Mouse (Mus musculus): ENCODE measurements around the gene Nxph4. TPM values are rescaled to one million over a fixed set of nuclear protein-coding genes. Genes with fewer than 3 reads are reported as not detected.
A peak's percentile ranks its signal among the peaks of the same experiment; 100 is the strongest.

Nxph4 gene
- polyA plus RNA-seq, 1 experiment from 2014 or later = 194 TPM

GRCm38 (mm10) chr10:127499516-127499915, 34.8 kb downstream of the Nxph4 start:
- H3K4me3 ChIP-seq = no peak overlapping the region
- ATAC-seq (ENCODE audit: low FRiP score, low read depth) = no peak
- H3K27me3 ChIP-seq = no peaks in the 10 kb centered on the region
- WGBS = 73% methylated on average over 5 of the region's 5 CpGs
- peak overlapping the region; percentile 10; the same call in 1 of the 2 replicates for H3K27ac ChIP-seq (replicated peaks)
- no peak overlapping the region for H3K9ac ChIP-seq
- no peak overlapping the region for H3K4me2 ChIP-seq
- no peaks in the 10 kb centered on the region for H3K4me1 ChIP-seq (replicated peaks)
- H3K9me3 ChIP-seq = no peaks in the 10 kb centered on the region
- peaks cover 31% of the 10 kb centered on the region for H3K36me3 ChIP-seq

GRCm38 (mm10) chr10:127496156-127496555, 38.2 kb downstream of the Nxph4 start:
- peaks cover 47% of the 10 kb centered on the region for H3K36me3 ChIP-seq
- no peak overlapping the region for H3K27ac ChIP-seq (replicated peaks)
- no peak for ATAC-seq (ENCODE audit: low FRiP score, low read depth)
- peaks cover 8% of the 10 kb centered on the region for H3K4me1 ChIP-seq (replicated peaks)
- H3K4me3 ChIP-seq = no peak overlapping the region
- WGBS = 94% methylated on average over 3 of the region's 3 CpGs
- H3K9ac ChIP-seq = no peak overlapping the region
- H3K27me3 ChIP-seq = no peaks in the 10 kb centered on the region
- no peaks in the 10 kb centered on the region for H3K9me3 ChIP-seq
- no peak overlapping the region for H3K4me2 ChIP-seq

GRCm38 (mm10) chr10:127492118-127492517, 42.2 kb downstream of the Nxph4 start:
- 86% methylated on average over 3 of the region's 3 CpGs for WGBS
- ATAC-seq (ENCODE audit: low FRiP score, low read depth) = no peak
- Histone ChIP-seq H3K27me3 (no peaks in the 10 kb centered on the region), H3K36me3 (peaks cover 46% of the 10 kb centered on the region), H3K9ac (no peak overlapping the region), H3K4me2 (no peak overlapping the region), H3K9me3 (no peaks in the 10 kb centered on the region), H3K4me3 (no peak overlapping the region), H3K4me1 (replicated peaks) (peaks cover 37% of the 10 kb centered on the region), H3K27ac (replicated peaks) (0 out of 2 replicates have a peak overlapping the region, but pooled peaks have one; percentile 75)

- Histone ChIP-seq H3K9me3 (no peaks in the 10 kb centered on the region), H3K27ac (replicated peaks) (peak overlapping the region; percentile 75), H3K9ac (no peak overlapping the region), H3K4me2 (no peak overlapping the region), H3K4me3 (no peak overlapping the region), H3K27me3 (no peaks in the 10 kb centered on the region), H3K36me3 (peaks cover 39% of the 10 kb centered on the region), H3K4me1 (replicated peaks) (peaks cover 37% of the 10 kb centered on the region)
- ATAC-seq (ENCODE audit: low FRiP score, low read depth) = peak; percentile 27; the same call in 1 of the 2 replicates
- 47% methylated on average over 8 of the region's 8 CpGs for WGBS
Measured at GRCm38 (mm10) chr10:127491128-127491512, 43.2 kb downstream of the Nxph4 start.

- 56% methylated on average over 18 of the region's 18 CpGs for WGBS
- ATAC-seq (ENCODE audit: low FRiP score, low read depth) = peak; percentile 61
- H3K36me3 ChIP-seq = peaks cover 34% of the 10 kb centered on the region
- H3K4me2 ChIP-seq = 0 out of 2 replicates have a peak overlapping the region, but pooled peaks have one; percentile 19
- no peak overlapping the region for H3K9ac ChIP-seq
- peaks cover 37% of the 10 kb centered on the region for H3K4me1 ChIP-seq (replicated peaks)
- H3K27me3 ChIP-seq = no peaks in the 10 kb centered on the region
- H3K4me3 ChIP-seq = no peak overlapping the region
- H3K9me3 ChIP-seq = no peaks in the 10 kb centered on the region
- peak overlapping the region; percentile 75 for H3K27ac ChIP-seq (replicated peaks)
Measured at GRCm38 (mm10) chr10:127490160-127491127, 43.9 kb downstream of the Nxph4 start.

- no peak for ATAC-seq (ENCODE audit: low FRiP score, low read depth)
- Histone ChIP-seq H3K27me3 (no peaks in the 10 kb centered on the region), H3K4me2 (no peak overlapping the region), H3K27ac (replicated peaks) (0 out of 2 replicates have a peak overlapping the region, but pooled peaks have one; percentile 25), H3K4me3 (no peak overlapping the region), H3K36me3 (peaks cover 38% of the 10 kb centered on the region; the same call in 1 of the 2 replicates), H3K9ac (no peak overlapping the region), H3K9me3 (no peaks in the 10 kb centered on the region), H3K4me1 (replicated peaks) (peaks cover 37% of the 10 kb centered on the region)
- WGBS = 80% methylated on average over 7 of the region's 7 CpGs
Measured at GRCm38 (mm10) chr10:127488856-127489255, 45.5 kb downstream of the Nxph4 start.

GRCm38 (mm10) chr10:127485235-127485634, 49.1 kb downstream of the Nxph4 start:
- Histone ChIP-seq H3K4me1 (replicated peaks) (peaks cover 20% of the 10 kb centered on the region), H3K27ac (replicated peaks) (no peak overlapping the region), H3K9me3 (no peaks in the 10 kb centered on the region), H3K4me2 (no peak overlapping the region), H3K27me3 (no peaks in the 10 kb centered on the region), H3K9ac (no peak overlapping the region), H3K4me3 (no peak overlapping the region), H3K36me3 (peaks cover 32% of the 10 kb centered on the region)
- ATAC-seq (ENCODE audit: low FRiP score, low read depth) = no peak
- WGBS = 86% methylated on average over 10 of the region's 10 CpGs

GRCm38 (mm10) chr10:127480833-127481813, 53.2 kb downstream of the Nxph4 start:
- 0 out of 2 replicates have a peak, but pooled peaks have one; percentile 11 for ATAC-seq (ENCODE audit: low FRiP score, low read depth)
- no peaks in the 10 kb centered on the region for H3K27me3 ChIP-seq
- no peaks in the 10 kb centered on the region for H3K9me3 ChIP-seq
- H3K4me1 ChIP-seq (replicated peaks) = no peaks in the 10 kb centered on the region
- peaks cover 32% of the 10 kb centered on the region for H3K36me3 ChIP-seq
- H3K4me3 ChIP-seq = no peak overlapping the region
- 83% methylated on average over 19 of the region's 19 CpGs for WGBS
- no peak overlapping the region for H3K4me2 ChIP-seq
- H3K9ac ChIP-seq = no peak overlapping the region
- no peak overlapping the region for H3K27ac ChIP-seq (replicated peaks)

GRCm38 (mm10) chr10:127479131-127479530, 55.2 kb downstream of the Nxph4 start:
- ATAC-seq (ENCODE audit: low FRiP score, low read depth) = peak; percentile 48; the same call in 1 of the 2 replicates
- Histone ChIP-seq H3K4me3 (no peak overlapping the region), H3K9me3 (no peaks in the 10 kb centered on the region), H3K36me3 (peaks cover 25% of the 10 kb centered on the region), H3K27me3 (no peaks in the 10 kb centered on the region), H3K27ac (replicated peaks) (no peak overlapping the region), H3K4me2 (no peak overlapping the region), H3K4me1 (replicated peaks) (no peaks in the 10 kb centered on the region), H3K9ac (no peak overlapping the region)
- WGBS = 94% methylated on average over 4 of the region's 4 CpGs

- H3K9ac ChIP-seq = no peak overlapping the region
- H3K27ac ChIP-seq (replicated peaks) = no peak overlapping the region
- no peak overlapping the region for H3K4me2 ChIP-seq
- ATAC-seq (ENCODE audit: low FRiP score, low read depth) = no peak
- H3K36me3 ChIP-seq = peaks cover 20% of the 10 kb centered on the region; the same call in 1 of the 2 replicates
- no peaks in the 10 kb centered on the region for H3K9me3 ChIP-seq
- 84% methylated on average over 7 of the region's 7 CpGs for WGBS
- no peaks in the 10 kb centered on the region for H3K4me1 ChIP-seq (replicated peaks)
- no peak overlapping the region for H3K4me3 ChIP-seq
- no peaks in the 10 kb centered on the region for H3K27me3 ChIP-seq
Measured at GRCm38 (mm10) chr10:127477301-127477700, 57.1 kb downstream of the Nxph4 start.

GRCm38 (mm10) chr10:127476541-127476940, 57.8 kb downstream of the Nxph4 start:
- no peak for ATAC-seq (ENCODE audit: low FRiP score, low read depth)
- Histone ChIP-seq H3K4me1 (replicated peaks) (no peaks in the 10 kb centered on the region), H3K4me2 (no peak overlapping the region), H3K9ac (no peak overlapping the region), H3K27ac (replicated peaks) (no peak overlapping the region), H3K27me3 (no peaks in the 10 kb centered on the region), H3K4me3 (no peak overlapping the region), H3K9me3 (no peaks in the 10 kb centered on the region), H3K36me3 (peaks cover 24% of the 10 kb centered on the region)
- WGBS = 72% methylated on average over 3 of the region's 3 CpGs
